Mouse (Mus musculus) midbrain, embryonic 13.5 days (tissue): ENCODE results near the gene Wdr47. TPM values are rescaled to one million over a fixed set of nuclear protein-coding genes. Genes with fewer than 3 reads are reported as not detected.
"Not testable (repeated sequence)": the region's sequence is repeated elsewhere in the genome, so short reads cannot be mapped to it uniquely, and the experiment has no call there.

ENCODE experiments used
- ATAC-seq: fragments of 200-750 bp; cut with Nextera tagmentation; 2 replicates; pipeline ENCODE4 v1.8.0; 2017; ENCODE audit warnings: mild to moderate bottlenecking, moderate TSS enrichment, moderate library complexity
- H3K27ac ChIP-seq: fragments of 300-500 bp; sonication (generic); 2 replicates; pipeline ENCODE4 v1.5.1; 2015; ENCODE audit warnings: inconsistent platforms, mild to moderate bottlenecking, moderate library complexity
- H3K27me3 ChIP-seq: fragments of 300-500 bp; sonication (generic); 2 replicates; pipeline ENCODE4 v1.6.1; 2015; ENCODE audit warnings: mild to moderate bottlenecking, inconsistent platforms
- H3K36me3 ChIP-seq: fragments of 300-500 bp; sonication (generic); 2 replicates; pipeline ENCODE4 v1.6.1; 2015; ENCODE audit warnings: mild to moderate bottlenecking, inconsistent platforms
- H3K4me1 ChIP-seq: fragments of 300-500 bp; sonication (generic); replicated peaks from 2 replicates; pipeline ENCODE4 v1.6.1; 2015; ENCODE audit warnings: inconsistent platforms
- H3K4me2 ChIP-seq: fragments of 300-500 bp; sonication (generic); replicated peaks from 2 replicates; pipeline ENCODE4 v1.6.1; 2015; ENCODE audit warnings: moderate library complexity, mild to moderate bottlenecking, inconsistent platforms
- H3K4me3 ChIP-seq: fragments of 300-500 bp; sonication (generic); replicated peaks from 2 replicates; pipeline ENCODE4 v1.5.1; 2015; ENCODE audit warnings: mild to moderate bottlenecking, inconsistent platforms
- H3K9ac ChIP-seq: fragments of 300-500 bp; sonication (generic); replicated peaks from 2 replicates; pipeline ENCODE4 v1.6.1; 2015; ENCODE audit warnings: mild to moderate bottlenecking, inconsistent platforms
- H3K9me3 ChIP-seq: fragments of 300-500 bp; sonication (generic); 2 replicates; pipeline ENCODE4 v1.6.1; 2016; ENCODE audit warnings: mild to moderate bottlenecking, inconsistent platforms
- WGBS: fragments of 180-500 bp; shearing (Covaris S2); methylation state at CpG from one replicate; pipeline ENCODE4 v1.1.7; 2015; 5-methylcytosine and 5-hydroxymethylcytosine counted together
- polyA plus RNA-seq: library from polyadenylated mRNA; unstranded; fragments of >200 nt; fragmentation: Nextera tagmentation; extraction: Ambion mirVana; gene quantifications from 2 replicates; pipeline ENCODE4 v1.2.1, GENCODE M21; 2015

The Wdr47 gene
- polyA plus RNA-seq: 95.9 and 98.5 TPM in 2 replicates

DNA sequence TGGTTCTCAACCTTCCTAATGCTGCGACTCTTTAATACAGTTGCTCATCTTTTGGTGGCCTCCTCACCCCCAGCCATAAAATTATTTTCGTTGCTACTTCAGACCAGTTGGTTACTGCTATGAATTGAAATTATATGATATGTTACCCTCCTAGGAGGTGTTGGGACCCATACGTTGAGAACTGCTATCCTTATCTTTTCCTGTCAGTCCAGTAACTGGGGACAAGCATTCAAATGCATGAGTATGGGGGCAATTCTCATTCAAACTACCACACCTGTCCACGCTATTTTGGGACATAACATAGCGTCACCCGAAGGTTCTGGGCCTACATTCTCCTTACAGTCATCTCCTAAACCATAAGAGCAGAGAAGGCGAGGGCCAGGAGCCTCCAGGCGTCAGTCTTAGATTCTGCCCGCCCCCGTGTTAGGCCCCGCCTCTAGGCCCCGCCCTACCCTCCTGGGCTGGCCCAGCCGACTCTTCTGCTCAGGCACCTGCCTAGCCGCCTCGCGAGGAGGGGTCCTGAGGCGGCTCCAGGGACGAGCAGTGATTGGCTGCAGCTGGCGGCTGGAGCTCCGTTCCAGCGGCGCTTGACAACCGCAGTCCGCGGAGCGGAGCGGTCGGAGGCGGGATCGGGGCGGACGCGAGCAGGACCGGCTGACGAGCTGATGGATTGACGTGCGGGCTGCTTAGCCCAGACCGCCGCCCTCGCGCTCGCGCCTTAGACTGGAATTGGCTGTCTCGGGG lies at the start of gene Wdr47:
Wdr47 (plus strand) TSS at position 494 of the 744 bp plus-strand sequence.
- H3K36me3 ChIP-seq: no peaks in the 10 kb centered on the region
- H3K27ac ChIP-seq: peak within 1 kb of the TSS; percentile 98
- peak within 1 kb of the TSS; percentile 96 for H3K4me3 ChIP-seq
- peak within 1 kb of the TSS; percentile 97 for H3K9ac ChIP-seq
- peaks cover 17% of the 10 kb centered on the region for H3K4me1 ChIP-seq
- H3K9me3 ChIP-seq: no peaks in the 10 kb centered on the region
- 7% methylated on average over 40 of the region's 44 CpGs for WGBS
- peak; percentile 99 for ATAC-seq
- peak within 1 kb of the TSS; percentile 70 for H3K4me2 ChIP-seq
- no peaks in the 10 kb centered on the region for H3K27me3 ChIP-seq

DNA sequence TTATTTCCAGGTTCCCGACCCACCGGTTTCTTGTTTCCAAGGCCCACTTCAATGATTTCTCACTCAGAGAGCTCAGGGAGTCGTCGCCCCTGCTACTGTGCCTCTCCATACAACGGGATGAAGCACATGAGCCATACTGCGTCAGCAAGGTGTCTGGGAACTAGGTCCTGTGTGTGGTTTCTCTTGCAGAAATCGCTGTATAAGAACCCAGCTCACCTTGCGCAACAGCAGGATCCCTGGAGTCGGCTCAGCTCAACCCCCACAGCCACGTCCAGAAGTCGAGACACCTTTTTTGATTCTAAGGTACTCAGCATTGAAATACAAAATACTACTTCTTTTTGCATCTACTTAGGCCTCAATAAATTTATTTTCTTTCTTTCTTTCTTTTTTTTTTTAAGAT lies 48.8 kb upstream of the Wdr47 start:
- Histone ChIP-seq H3K27ac (no peak overlapping the region), H3K27me3 (no peaks in the 10 kb centered on the region), H3K9me3 (no peaks in the 10 kb centered on the region), H3K36me3 (no peaks in the 10 kb centered on the region), H3K4me2 (no peak overlapping the region), H3K9ac (no peak overlapping the region), H3K4me1 (peaks cover 5% of the 10 kb centered on the region; the same call in 1 of the 2 replicates), H3K4me3 (no peak overlapping the region)
- ATAC-seq: no peak
- WGBS: 84% methylated on average over 11 of the region's 11 CpGs

DNA sequence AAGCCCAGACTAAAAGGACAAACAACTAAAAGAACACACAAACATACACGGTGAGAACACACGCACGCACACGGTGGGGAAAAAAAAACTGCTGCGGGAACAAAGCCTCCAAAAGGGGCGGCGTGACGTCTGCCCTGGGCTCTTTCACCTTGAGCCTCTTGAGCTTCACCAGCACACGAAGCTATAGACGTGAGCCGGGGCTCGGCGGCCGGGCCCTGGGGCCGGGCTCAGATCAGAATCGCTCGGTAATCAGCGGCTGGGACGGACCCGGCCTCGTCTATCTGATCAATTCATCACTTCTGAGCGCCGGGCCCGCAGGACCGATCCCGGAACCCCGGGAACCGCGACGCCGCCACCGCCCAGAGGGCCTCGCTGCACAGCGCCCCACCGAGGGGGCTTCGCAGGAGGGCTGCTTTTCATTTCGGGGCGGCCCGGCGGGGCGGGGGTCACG lies 36.9 kb upstream of the Wdr47 start:
- under 1% methylated on average over 36 of the region's 42 CpGs for WGBS
- H3K36me3 ChIP-seq: peaks cover 23% of the 10 kb centered on the region
- H3K27me3 ChIP-seq: no peaks in the 10 kb centered on the region
- peak overlapping the region; percentile 94 for H3K9ac ChIP-seq
- peak overlapping the region; percentile 72 for H3K4me2 ChIP-seq
- H3K4me1 ChIP-seq: peaks cover 8% of the 10 kb centered on the region
- H3K9me3 ChIP-seq: no peaks in the 10 kb centered on the region
- ATAC-seq: peak; percentile 80
- peak overlapping the region; percentile 93 for H3K27ac ChIP-seq
- peak overlapping the region; percentile 74 for H3K4me3 ChIP-seq

DNA sequence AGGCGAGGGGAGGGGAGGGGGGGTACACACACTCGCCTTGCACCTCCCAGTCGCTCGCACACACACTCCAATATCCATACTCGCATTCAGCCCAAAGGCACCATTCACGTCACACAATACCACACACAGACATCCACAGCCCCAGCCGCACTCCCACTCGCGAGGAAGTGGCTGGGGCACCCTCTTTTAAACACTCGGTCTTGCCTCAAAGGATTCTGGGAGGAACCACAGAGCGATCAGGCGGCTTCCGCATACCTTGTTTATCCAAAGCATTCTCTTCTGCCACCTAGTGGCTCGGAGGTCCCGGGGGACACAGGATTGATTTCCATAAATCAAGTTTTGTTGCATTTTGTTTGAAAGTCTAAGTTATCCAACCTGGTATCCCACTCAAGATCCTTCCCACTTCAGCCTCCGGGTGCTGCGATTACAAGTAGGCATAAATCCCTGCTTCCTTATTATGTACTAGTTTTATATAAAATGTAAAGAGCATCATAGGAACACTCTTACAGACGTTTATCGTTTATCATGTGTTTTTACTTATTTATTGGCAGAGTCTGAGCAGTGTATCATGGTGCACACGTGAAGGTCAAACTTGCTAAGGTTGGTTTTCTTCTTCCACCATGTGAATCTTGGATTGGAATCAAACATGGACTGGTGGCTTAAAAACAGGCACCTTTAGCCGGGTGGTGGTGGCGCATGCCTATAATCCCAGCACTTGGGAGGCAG lies 36.3 kb upstream of the Wdr47 start:
- Histone ChIP-seq H3K36me3 (peaks cover 29% of the 10 kb centered on the region), H3K4me1 (peaks cover 8% of the 10 kb centered on the region), H3K27ac (peak overlapping the region; percentile 93), H3K27me3 (no peaks in the 10 kb centered on the region), H3K4me3 (peak overlapping the region; percentile 74), H3K4me2 (peak overlapping the region; percentile 72), H3K9ac (peak overlapping the region; percentile 94), H3K9me3 (no peaks in the 10 kb centered on the region)
- WGBS: 20% methylated on average over 20 of the region's 22 CpGs
- ATAC-seq: peak; percentile 96

DNA sequence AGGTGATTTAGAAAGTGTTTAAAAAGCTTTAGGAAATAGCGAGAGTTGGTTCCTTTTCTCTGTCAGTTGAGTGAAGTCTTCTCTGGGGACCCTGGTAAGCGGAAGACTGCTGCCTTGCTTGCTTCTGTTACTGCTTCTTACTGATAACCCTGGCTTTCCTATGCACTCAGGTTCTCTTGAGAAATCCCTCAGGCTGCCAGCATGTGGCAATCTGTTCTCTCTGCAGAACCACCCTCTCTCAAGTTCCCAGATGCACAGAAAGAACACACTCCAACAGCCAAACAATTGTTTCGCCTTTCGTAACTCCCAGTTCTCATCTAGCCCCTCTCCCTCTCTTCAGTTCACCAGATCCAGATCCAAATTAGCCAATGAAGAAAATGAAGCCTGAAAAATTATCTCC lies 33.2 kb upstream of the Wdr47 start:
- 93% methylated on average over 4 of the region's 4 CpGs for WGBS
- H3K4me3 ChIP-seq: no peak overlapping the region
- H3K9me3 ChIP-seq: no peaks in the 10 kb centered on the region
- peaks cover 35% of the 10 kb centered on the region for H3K36me3 ChIP-seq
- no peaks in the 10 kb centered on the region for H3K27me3 ChIP-seq
- H3K9ac ChIP-seq: no peak overlapping the region
- H3K27ac ChIP-seq: no peak overlapping the region
- H3K4me2 ChIP-seq: no peak overlapping the region
- no peak for ATAC-seq
- H3K4me1 ChIP-seq: peaks cover 24% of the 10 kb centered on the region

DNA sequence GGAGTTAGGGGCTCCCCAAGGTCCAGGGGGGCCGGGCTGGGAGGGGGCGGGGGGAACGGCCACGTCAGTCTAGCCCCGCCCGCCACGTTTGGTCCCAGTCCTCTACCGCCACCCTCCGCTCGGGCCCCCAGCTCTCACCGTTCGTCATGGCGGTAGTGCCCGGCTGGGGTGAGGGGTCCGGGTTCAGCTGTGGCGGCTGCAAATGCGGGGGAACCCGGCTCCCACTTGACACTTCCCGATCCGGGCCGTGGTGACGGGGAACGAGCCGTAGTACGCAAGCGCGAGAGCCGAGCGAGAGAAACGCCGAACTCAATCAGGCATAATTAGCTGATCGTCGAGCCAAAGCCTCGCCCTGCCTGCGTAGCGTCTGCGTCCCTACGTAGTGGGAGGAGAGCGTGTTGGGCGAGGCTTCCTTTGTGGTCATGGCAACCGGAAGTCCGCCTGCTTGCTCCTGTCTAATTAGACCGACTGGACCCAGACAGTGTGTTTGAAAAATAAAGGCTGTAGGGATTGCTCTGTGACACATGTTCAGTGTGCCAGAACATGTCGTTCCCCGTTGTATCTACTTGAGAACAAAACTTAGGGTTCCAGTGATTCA lies 28.8 kb upstream of the Wdr47 start, which contains the start of gene Tmem167b:
Tmem167b (minus strand) TSS at position 334 of the 598 bp plus-strand sequence.
- peak within 1 kb of the TSS; percentile 86 for H3K4me3 ChIP-seq
- peak within 1 kb of the TSS; percentile 93 for H3K27ac ChIP-seq
- peaks cover 30% of the 10 kb centered on the region for H3K36me3 ChIP-seq
- peaks cover 20% of the 10 kb centered on the region for H3K4me1 ChIP-seq
- peak; percentile 99 for ATAC-seq
- WGBS: under 1% methylated on average over 45 of the region's 45 CpGs
- H3K9ac ChIP-seq: peak within 1 kb of the TSS; percentile 83
- no peaks in the 10 kb centered on the region for H3K27me3 ChIP-seq
- H3K9me3 ChIP-seq: no peaks in the 10 kb centered on the region
- peak within 1 kb of the TSS; percentile 75 for H3K4me2 ChIP-seq

DNA sequence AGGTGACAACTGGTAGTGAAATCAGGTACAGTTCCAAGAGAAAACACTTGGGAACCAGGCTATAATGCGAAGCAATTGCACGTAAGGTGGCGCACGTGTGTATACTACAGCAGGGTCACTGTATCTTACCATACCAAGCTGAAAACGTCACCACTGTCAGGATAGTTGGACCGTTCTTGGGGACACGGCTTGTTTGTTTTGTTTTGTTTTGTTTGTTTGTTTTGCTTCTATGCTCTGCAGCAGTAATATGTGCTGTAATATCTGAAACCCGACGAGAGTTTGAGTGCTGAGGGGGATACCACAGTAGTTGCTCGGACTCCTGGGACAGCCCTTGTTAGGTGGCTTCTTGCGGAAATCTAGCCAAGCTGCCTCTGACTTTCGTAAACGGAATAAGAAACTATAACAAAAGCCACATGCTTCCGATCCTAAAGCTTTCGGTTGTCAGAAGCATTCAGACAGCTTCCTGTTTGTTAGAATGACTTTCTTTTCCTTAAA lies 28.3 kb upstream of the Wdr47 start:
- H3K27ac ChIP-seq: peak overlapping the region; percentile 93
- peak overlapping the region; percentile 72 for H3K4me2 ChIP-seq
- 13% methylated on average over 15 of the region's 15 CpGs for WGBS
- H3K4me3 ChIP-seq: peak overlapping the region; percentile 86
- H3K4me1 ChIP-seq: peaks cover 21% of the 10 kb centered on the region
- peaks cover 26% of the 10 kb centered on the region for H3K36me3 ChIP-seq
- peak; percentile 78 for ATAC-seq
- peak overlapping the region; percentile 44; the same call in 1 of the 2 replicates for H3K9ac ChIP-seq
- H3K27me3 ChIP-seq: no peaks in the 10 kb centered on the region
- H3K9me3 ChIP-seq: no peaks in the 10 kb centered on the region

DNA sequence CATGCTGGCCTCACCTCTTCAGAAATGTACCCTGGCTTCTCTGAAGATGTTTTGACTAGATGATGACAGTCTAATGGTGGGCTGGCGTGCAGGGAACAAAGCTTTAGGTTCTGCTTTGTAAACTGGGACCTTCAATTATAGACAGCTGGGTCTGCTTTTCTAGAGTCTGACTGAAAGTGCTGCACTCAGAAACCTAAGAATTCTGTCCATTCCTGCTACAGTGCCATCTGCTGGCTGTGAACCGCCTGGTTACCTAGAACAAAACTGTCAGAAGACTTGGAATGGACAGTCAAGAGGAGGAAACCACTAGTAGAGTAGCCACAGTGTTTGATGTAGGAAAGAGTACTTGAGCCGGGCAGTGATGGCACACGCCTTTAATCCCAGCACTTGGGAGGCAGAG lies 27.8 kb upstream of the Wdr47 start:
- Histone ChIP-seq H3K27me3 (no peaks in the 10 kb centered on the region), H3K4me2 (peak overlapping the region; percentile 72), H3K9me3 (no peaks in the 10 kb centered on the region), H3K9ac (peak overlapping the region; percentile 44; the same call in 1 of the 2 replicates), H3K27ac (peak overlapping the region; percentile 93), H3K36me3 (peaks cover 21% of the 10 kb centered on the region), H3K4me3 (peak overlapping the region; percentile 86), H3K4me1 (peaks cover 25% of the 10 kb centered on the region)
- no peak for ATAC-seq
- 8% methylated on average over 4 of the region's 4 CpGs for WGBS

DNA sequence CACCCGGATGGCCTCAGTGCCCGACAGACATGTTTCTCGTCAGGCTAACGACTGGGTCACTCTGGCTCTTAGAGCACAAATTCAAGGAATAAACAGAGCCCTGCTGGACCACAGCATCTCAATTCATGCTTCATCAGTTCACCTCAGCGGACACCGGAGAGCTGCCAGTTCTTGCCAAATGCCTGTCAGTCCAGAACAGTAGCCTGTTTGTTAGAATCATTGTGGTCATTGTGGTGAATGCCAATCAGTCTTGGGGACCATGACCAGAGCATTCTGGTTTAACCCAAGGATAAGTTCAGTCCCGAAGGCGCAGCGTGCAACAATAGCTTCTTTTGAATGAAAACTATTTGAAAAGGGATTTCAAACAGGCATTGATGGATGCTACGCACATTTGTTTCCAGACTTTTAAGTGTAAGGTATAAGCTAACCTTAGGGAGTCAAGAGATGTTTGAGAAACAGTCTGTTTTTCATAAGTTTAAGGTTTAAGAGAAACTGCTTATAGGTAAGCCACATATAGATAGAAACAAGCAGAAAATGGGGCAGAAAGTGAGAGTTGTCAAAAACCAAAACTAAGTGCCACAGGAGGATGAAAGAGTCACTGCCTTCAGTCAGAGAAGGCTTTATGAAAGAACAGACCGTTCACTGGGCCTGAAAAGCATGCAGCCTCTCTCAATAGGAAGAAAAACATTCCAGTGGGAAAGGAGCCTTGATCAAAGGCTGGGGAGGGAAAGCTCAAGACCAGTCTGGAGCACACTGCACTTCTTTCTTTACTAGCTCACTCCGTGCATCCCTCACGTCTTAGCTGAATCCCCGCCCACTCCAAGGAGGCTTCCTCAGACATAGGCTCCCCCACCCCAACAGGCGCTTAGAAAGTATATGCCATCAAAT lies 22.8 kb upstream of the Wdr47 start:
- H3K36me3 ChIP-seq: no peaks in the 10 kb centered on the region
- peaks cover 26% of the 10 kb centered on the region for H3K4me1 ChIP-seq
- H3K9ac ChIP-seq: peak overlapping the region; percentile 10; the same call in 1 of the 2 replicates
- 0 out of 2 replicates have a peak overlapping the region, but pooled peaks have one; percentile 5 for H3K4me2 ChIP-seq
- ATAC-seq: peak; percentile 49
- H3K27ac ChIP-seq: peak overlapping the region; percentile 80
- no peaks in the 10 kb centered on the region for H3K9me3 ChIP-seq
- WGBS: 8% methylated on average over 15 of the region's 15 CpGs
- no peak overlapping the region for H3K4me3 ChIP-seq
- no peaks in the 10 kb centered on the region for H3K27me3 ChIP-seq

DNA sequence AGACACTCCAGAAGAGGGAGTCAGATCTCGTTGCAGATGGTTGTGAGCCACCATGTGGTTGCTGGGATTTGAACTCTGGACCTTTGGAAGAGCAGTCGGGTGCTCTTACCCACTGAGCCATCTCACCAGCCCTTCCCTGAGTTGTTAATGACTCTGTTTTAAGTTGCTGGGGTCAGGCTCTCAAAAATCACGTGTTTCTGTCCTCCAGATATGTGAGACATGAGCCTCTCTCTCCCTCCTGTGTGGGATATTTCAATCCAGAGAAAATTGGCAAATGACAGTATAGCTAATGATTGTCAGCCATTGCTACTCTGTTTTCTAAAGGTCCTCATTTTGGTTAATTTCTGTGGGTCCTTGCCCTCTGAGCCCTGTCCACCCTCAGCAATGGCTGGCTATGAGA lies 21.4 kb upstream of the Wdr47 start:
- WGBS: 66% methylated on average over 3 of the region's 3 CpGs
- Histone ChIP-seq H3K27ac (peak overlapping the region; percentile 44; the same call in 1 of the 2 replicates), H3K4me1 (peaks cover 38% of the 10 kb centered on the region)
- not testable (repeated sequence) for H3K9ac ChIP-seq, ATAC-seq, H3K36me3 ChIP-seq, H3K4me2 ChIP-seq, H3K9me3 ChIP-seq, H3K27me3 ChIP-seq, H3K4me3 ChIP-seq

DNA sequence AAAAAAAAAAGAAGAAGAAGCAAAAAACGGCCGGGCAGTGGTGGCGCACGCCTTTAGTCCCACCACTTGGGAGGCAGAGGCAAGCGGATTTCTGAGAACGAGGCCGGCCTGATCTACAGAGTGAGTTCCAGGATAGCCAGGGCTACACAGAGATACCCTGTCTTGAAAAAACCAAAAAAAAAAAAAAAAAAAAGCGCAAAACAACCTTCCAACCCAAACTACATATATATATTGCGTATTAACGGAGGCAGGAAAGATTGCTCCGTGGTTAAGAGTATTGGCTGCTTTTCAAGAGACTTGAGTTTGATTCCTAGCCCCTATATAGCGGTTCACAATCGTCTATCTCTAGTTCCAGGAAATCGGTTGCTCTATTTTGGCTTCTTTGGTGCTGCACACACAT lies 20.3 kb upstream of the Wdr47 start:
- peaks cover 43% of the 10 kb centered on the region for H3K4me1 ChIP-seq
- 87% methylated on average over 14 of the region's 14 CpGs for WGBS
- peak overlapping the region; percentile 65; the same call in 1 of the 2 replicates for H3K4me3 ChIP-seq
- no peaks in the 10 kb centered on the region for H3K36me3 ChIP-seq
- H3K27me3 ChIP-seq: no peaks in the 10 kb centered on the region
- H3K9me3 ChIP-seq: no peaks in the 10 kb centered on the region
- peak overlapping the region; percentile 55; the same call in 1 of the 2 replicates for H3K27ac ChIP-seq
- peak overlapping the region; percentile 70 for H3K4me2 ChIP-seq
- no peak for ATAC-seq
- no peak overlapping the region for H3K9ac ChIP-seq
